ENCODE assay signal across 35 mouse cellular contexts in the genomic region with DNA sequence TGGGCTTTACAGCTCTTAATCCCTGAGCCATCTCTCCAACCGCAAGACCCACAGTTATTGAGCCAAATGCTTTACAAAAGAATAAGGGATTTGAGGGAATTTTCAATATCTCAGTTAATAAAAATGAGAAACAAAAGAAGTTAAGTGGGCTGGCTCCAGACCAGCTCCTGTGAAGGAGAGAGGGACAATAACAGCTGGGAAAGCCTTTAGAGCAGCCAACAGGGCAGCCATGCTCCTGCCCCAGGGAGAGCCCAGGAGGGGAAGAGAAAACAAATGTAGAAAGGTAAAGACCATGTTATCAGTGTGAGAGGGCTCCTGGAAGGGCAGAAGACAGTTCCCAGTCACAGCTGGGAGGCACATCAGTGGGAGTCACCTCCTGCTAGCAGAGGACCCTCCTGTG.
"Had no signal": no experiment of that assay in that cellular context is flagged by ENCODE, and none has a peak within 500 bp of the region (broad histone marks: within the 10 kb centered on the region; RNA-seq: fewer than 3 reads in every experiment).

No protein-coding gene starts in this region.

- DNase-seq: heart, postnatal 10 days; heart, postnatal 14 days; heart, postnatal 36 days; heart, postnatal 4 days; kidney, adult 11 months; kidney, adult 18-20 months; kidney, adult 2 months; kidney, adult 8-10 months; kidney, adult 9 months; kidney, postnatal 10 days; kidney, postnatal 14 days; kidney, postnatal 25 days; kidney, postnatal 36 days; kidney, postnatal 4 days; layer of hippocampus, adult 9-11 months; layer of hippocampus, postnatal 36 days had no signal

- H3K9me3 ChIP-seq: heart, embryonic 10.5 days; heart, embryonic 12.5 days; heart, embryonic 13.5 days; heart, embryonic 15.5 days; hindbrain, embryonic 10.5 days; hindbrain, embryonic 12.5 days; hindbrain, embryonic 13.5 days; hindbrain, embryonic 15.5 days; intestine, embryonic 15.5 days; kidney, embryonic 15.5 days had no signal

- H3K27me3 ChIP-seq: heart, embryonic 12.5 days; heart, embryonic 13.5 days; hindbrain, embryonic 12.5 days; hindbrain, embryonic 13.5 days; hindbrain, embryonic 15.5 days; intestine, embryonic 15.5 days; kidney, embryonic 15.5 days had no signal

- ATAC-seq: hindbrain, embryonic 16.5 days; hindbrain, postnatal 0 days; inflammation-experienced regulatory T-cells, adult 6 months; intestine, embryonic 15.5 days; intestine, embryonic 16.5 days; intestine, postnatal 0 days had no signal

- H3K4me2 ChIP-seq: heart, embryonic 11.5 days; heart, embryonic 12.5 days; heart, embryonic 13.5 days; heart, embryonic 15.5 days; hindbrain, embryonic 12.5 days; hindbrain, embryonic 13.5 days; hindbrain, embryonic 14.5 days; hindbrain, embryonic 15.5 days; intestine, embryonic 15.5 days; kidney, embryonic 15.5 days had no signal

- H3K4me3 ChIP-seq: heart, embryonic 10.5 days; heart, embryonic 12.5 days; heart, embryonic 13.5 days; heart, embryonic 15.5 days; hindbrain, embryonic 10.5 days; hindbrain, embryonic 12.5 days; hindbrain, embryonic 13.5 days; hindbrain, embryonic 15.5 days; intestine, embryonic 15.5 days; kidney, embryonic 15.5 days; layer of hippocampus, adult 2 months had no signal

- H3K4me1 ChIP-seq: heart, embryonic 10.5 days; heart, embryonic 12.5 days; heart, embryonic 13.5 days; heart, embryonic 15.5 days; hindbrain, embryonic 10.5 days; hindbrain, embryonic 12.5 days; hindbrain, embryonic 13.5 days; hindbrain, embryonic 15.5 days; intestine, embryonic 15.5 days; kidney, embryonic 15.5 days had no signal

- H3K36me3 ChIP-seq: heart, embryonic 10.5 days; heart, embryonic 12.5 days; heart, embryonic 13.5 days; heart, embryonic 15.5 days; hindbrain, embryonic 10.5 days; hindbrain, embryonic 12.5 days; hindbrain, embryonic 13.5 days; hindbrain, embryonic 15.5 days; intestine, embryonic 15.5 days; kidney, embryonic 15.5 days had no signal

- H3K27ac ChIP-seq: heart, embryonic 10.5 days; heart, embryonic 13.5 days; heart, embryonic 15.5 days; hindbrain, embryonic 10.5 days; hindbrain, embryonic 12.5 days; hindbrain, embryonic 13.5 days; hindbrain, embryonic 14.5 days; hindbrain, embryonic 15.5 days; hindbrain, postnatal 0 days; intestine, embryonic 15.5 days; kidney, embryonic 15.5 days; kidney, postnatal 0 days; layer of hippocampus, adult 2 months had no signal

- H3K9ac ChIP-seq: heart, embryonic 12.5 days; heart, embryonic 13.5 days; heart, embryonic 15.5 days; hindbrain, embryonic 12.5 days; hindbrain, embryonic 13.5 days; hindbrain, embryonic 14.5 days; hindbrain, embryonic 15.5 days; intestine, embryonic 15.5 days; kidney, embryonic 15.5 days had no signal
